Mouse (Mus musculus): ENCODE measurements around the gene Wnt10a. TPM values are rescaled to one million over a fixed set of nuclear protein-coding genes. Genes with fewer than 3 reads are reported as not detected.

Wnt10a gene
- not detected in 3 replicates for total RNA-seq (2017)

GRCm38 (mm10) chr1:74791249-74791648 is at the start of gene Wnt10a:
TSS of gene Wnt10a (plus strand) at chr1:74791516.
- no peak for ATAC-seq (replicated peaks; ENCODE audit: insufficient number of reproducible peaks, low FRiP score, low TSS enrichment, poor library complexity, severe bottlenecking)

DNA sequence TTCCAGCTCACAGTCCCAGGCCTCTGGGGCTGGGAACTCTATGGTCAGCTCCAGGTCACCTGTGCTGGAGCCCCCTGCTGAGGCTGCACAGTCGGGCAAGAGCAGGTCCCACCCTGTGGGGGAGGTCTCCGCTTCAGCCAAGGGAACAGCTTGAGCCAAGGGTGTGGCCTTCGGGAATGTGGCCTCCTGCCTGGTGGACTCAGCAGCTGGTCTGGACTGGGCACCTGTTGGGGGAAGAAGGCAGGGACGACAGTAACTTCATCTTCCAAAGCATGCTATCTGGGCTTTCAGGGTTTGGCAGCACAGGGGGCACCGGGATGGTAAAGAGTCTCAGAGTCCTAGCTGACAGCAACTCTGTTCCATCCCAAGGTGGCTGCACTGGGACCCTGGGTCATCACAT is 44.0 kb upstream of the Wnt10a start:
- no peak for ATAC-seq (replicated peaks; ENCODE audit: insufficient number of reproducible peaks, low FRiP score, low TSS enrichment, poor library complexity, severe bottlenecking)

- ATAC-seq (replicated peaks; ENCODE audit: insufficient number of reproducible peaks, low FRiP score, low TSS enrichment, poor library complexity, severe bottlenecking): no peak
Measured at GRCm38 (mm10) chr1:74748643-74749271, 42.6 kb upstream of the Wnt10a start, which contains the start of gene Prkag3. TSS of gene Prkag3 (minus strand) at chr1:74749221.

DNA sequence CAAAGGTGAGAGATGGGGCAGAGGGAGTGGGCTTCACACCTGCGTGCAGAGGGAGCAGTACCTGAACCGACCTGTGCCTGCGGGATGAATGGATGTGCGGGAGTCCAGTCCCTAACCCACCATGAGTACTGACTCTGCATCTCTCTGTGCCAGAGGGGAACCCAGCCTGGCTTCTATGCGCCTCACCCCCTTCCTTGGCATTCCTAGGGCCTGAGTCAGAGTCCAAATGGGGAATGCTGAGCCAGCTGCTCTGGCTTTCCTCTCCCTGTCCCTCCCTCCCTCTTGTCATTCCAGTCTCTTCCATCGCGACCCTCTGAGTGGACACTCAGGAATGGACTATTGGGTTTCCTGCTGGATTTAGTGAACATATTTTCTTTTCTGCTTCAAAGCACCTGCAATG is 42.0 kb upstream of the Wnt10a start:
- ATAC-seq (replicated peaks; ENCODE audit: insufficient number of reproducible peaks, low FRiP score, low TSS enrichment, poor library complexity, severe bottlenecking): no peak

- no peak for ATAC-seq (replicated peaks; ENCODE audit: insufficient number of reproducible peaks, low FRiP score, low TSS enrichment, poor library complexity, severe bottlenecking)
Measured at GRCm38 (mm10) chr1:74750683-74751082, 40.6 kb upstream of the Wnt10a start.

- ATAC-seq (replicated peaks; ENCODE audit: insufficient number of reproducible peaks, low FRiP score, low TSS enrichment, poor library complexity, severe bottlenecking): no peak
Measured at GRCm38 (mm10) chr1:74752150-74752549, 39.2 kb upstream of the Wnt10a start.

GRCm38 (mm10) chr1:74752833-74753232 is 38.5 kb upstream of the Wnt10a start:
- ATAC-seq (replicated peaks; ENCODE audit: insufficient number of reproducible peaks, low FRiP score, low TSS enrichment, poor library complexity, severe bottlenecking): no peak

GRCm38 (mm10) chr1:74753266-74753974 is 37.9 kb upstream of the Wnt10a start:
- no peak for ATAC-seq (replicated peaks; ENCODE audit: insufficient number of reproducible peaks, low FRiP score, low TSS enrichment, poor library complexity, severe bottlenecking)

DNA sequence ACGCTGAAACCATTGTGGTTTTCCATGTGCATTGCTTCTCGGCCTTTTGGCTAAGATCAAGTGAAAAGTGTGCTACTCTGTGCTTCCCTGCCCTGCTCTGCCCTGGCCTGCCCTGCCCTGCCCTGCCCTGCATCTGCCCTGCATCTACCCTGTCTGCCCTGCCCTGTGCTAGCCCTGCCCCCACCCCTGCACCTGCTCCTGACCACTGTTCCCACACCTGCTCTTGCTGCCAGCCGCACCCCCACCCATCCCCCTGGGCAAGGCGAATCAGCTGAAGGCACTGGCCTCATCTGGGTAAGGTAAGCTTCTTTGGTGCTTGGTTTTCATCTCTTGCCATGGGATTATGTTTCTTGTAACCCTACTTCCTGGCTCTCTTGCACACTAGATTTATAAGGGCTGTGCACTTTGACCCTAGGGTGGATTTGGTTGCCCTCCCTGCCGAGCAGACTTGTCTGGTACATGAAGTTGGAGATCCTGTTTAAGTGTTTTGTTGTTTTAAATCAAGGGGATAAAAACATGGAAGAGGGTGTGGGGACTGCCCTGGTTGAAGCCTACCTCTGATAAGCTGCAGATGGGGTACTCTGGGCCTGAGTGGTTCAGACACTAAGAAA is 37.0 kb upstream of the Wnt10a start:
- ATAC-seq (replicated peaks; ENCODE audit: insufficient number of reproducible peaks, low FRiP score, low TSS enrichment, poor library complexity, severe bottlenecking): no peak

- ATAC-seq (replicated peaks; ENCODE audit: insufficient number of reproducible peaks, low FRiP score, low TSS enrichment, poor library complexity, severe bottlenecking): no peak
Measured at GRCm38 (mm10) chr1:74759773-74760172, 31.5 kb upstream of the Wnt10a start.

DNA sequence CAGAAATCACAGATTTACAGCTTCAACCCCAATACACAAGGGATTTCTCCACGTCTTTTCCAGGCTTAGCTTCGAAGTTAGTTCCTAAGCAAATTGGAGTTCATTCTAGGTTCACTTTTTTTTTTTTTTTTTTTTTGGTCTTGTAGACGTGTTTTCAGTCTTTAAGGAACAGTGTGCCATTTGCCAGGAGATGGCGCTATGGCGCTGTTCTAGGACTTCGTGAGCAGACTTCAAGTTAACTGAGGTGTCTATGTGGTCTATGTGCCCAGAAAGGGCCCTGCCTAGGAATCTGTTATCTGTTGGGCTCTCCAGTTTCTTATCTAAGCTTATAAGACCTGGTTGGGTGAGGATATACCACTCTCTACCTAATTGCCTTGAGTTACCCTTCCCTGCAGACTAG is 28.2 kb upstream of the Wnt10a start:
- ATAC-seq (replicated peaks; ENCODE audit: insufficient number of reproducible peaks, low FRiP score, low TSS enrichment, poor library complexity, severe bottlenecking): peak; percentile 71; the same call in 1 of the 2 replicates

DNA sequence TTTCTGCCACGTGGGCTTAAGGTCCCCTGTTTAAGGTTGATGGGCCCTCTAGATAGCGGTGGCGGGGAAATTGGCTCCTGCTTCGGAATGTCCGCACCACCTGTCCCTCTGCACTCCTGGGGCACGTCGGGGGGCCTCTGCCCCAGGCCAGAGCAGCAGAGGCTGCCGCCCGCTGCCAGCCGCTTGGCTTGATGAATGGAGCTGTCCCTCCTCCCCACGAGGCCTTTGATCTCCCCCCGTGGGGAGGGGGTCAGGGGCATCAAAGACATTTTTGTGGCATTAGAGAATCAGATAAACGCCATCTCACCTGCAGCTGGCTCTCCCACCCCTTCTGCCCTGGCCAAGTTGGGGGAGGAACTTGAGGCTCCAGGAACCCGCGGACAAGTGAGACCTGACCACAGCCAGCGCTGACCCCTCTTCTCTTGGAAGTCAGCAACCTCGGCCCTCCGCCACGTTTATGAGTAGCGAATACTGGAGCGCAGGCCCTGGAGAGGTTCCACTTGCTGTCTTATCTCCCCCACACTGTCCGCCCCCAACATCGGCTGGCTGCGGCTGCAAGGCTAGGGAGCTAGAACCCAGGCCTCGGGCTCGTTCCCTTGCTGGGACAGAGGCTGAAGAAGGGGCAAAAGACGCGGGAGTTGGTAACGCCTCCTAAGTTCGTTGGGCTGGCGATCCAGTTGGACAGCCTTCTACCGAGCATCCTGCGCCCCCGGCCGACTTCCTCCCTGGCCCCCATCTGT is 20.4 kb upstream of the Wnt10a start:
- ATAC-seq (replicated peaks; ENCODE audit: insufficient number of reproducible peaks, low FRiP score, low TSS enrichment, poor library complexity, severe bottlenecking): no peak

- no peak for ATAC-seq (replicated peaks; ENCODE audit: insufficient number of reproducible peaks, low FRiP score, low TSS enrichment, poor library complexity, severe bottlenecking)
Measured at GRCm38 (mm10) chr1:74771467-74771844, 19.9 kb upstream of the Wnt10a start.

- ATAC-seq (replicated peaks; ENCODE audit: insufficient number of reproducible peaks, low FRiP score, low TSS enrichment, poor library complexity, severe bottlenecking): no peak
Measured at GRCm38 (mm10) chr1:74771845-74771930, 19.6 kb upstream of the Wnt10a start, which contains the start of gene Wnt6. TSS of gene Wnt6 (plus strand) at chr1:74771892.

- ATAC-seq (replicated peaks; ENCODE audit: insufficient number of reproducible peaks, low FRiP score, low TSS enrichment, poor library complexity, severe bottlenecking): no peak
Measured at GRCm38 (mm10) chr1:74771931-74772620, 19.2 kb upstream of the Wnt10a start.

- ATAC-seq (replicated peaks; ENCODE audit: insufficient number of reproducible peaks, low FRiP score, low TSS enrichment, poor library complexity, severe bottlenecking): peak; percentile 84
Measured at GRCm38 (mm10) chr1:74773136-74773535, 18.2 kb upstream of the Wnt10a start.

GRCm38 (mm10) chr1:74774062-74774461 is 17.3 kb upstream of the Wnt10a start:
- no peak for ATAC-seq (replicated peaks; ENCODE audit: insufficient number of reproducible peaks, low FRiP score, low TSS enrichment, poor library complexity, severe bottlenecking)

GRCm38 (mm10) chr1:74775816-74776215 is 15.5 kb upstream of the Wnt10a start:
- ATAC-seq (replicated peaks; ENCODE audit: insufficient number of reproducible peaks, low FRiP score, low TSS enrichment, poor library complexity, severe bottlenecking): peak; percentile 48

DNA sequence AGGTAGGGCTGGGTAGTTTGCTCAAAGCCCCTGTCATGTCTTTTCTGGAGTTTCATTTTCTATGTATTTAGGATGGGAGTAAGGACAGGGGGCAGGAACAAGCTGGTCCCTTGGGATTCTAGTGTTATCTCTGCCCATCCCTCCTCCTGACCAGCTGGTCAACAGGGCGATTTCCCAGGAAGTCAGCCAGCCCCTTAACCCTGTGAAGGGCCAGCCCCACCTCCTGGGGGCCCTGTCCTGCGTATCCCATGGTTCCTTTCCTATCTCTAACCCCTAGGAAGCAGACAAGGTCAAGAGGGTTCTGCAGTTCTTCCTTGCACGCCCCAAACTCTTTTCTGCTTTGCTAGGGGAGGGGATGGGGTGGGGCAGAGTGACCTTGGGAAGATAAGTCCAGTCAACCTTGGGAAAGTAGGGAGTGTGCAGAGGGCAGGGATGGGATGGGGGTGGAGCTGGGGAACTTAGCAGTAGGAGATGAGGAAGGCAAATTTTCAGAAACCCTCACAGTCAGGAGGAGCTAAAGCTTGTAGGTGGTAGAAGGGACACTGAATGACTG is 12.3 kb upstream of the Wnt10a start:
- no peak for ATAC-seq (replicated peaks; ENCODE audit: insufficient number of reproducible peaks, low FRiP score, low TSS enrichment, poor library complexity, severe bottlenecking)

Measured in monocyte, adult 5-6 weeks (primary cell).